ENCODE assay signal across 17 mouse cellular contexts in genomic region chr7:143636674-143637073, GRCm38 (mm10). TPM values are rescaled to one million over a fixed set of nuclear protein-coding genes. Genes with fewer than 3 reads are reported as not detected.
A peak's percentile ranks its signal among the peaks of the same experiment; 100 is the strongest.
DNase-seq lines count a peak whose midpoint lies in the region; ATAC-seq lines count a peak whose summit lies in the region.
"Had no signal": no experiment of that assay in that cellular context is flagged by ENCODE, and none has a peak within 500 bp of the region (broad histone marks: within the 10 kb centered on the region; RNA-seq: fewer than 3 reads in every experiment).

No protein-coding gene starts in this region.

- peak; percentile 61 for DNase-seq in 3134 (ENCODE audit: extremely low read depth, insufficient read length, low spot score)
- DNase-seq in CD4-positive helper T cell, adult 2 months (ENCODE audit: low read depth, low spot score), result peak; percentile 54
- peak; percentile 77 for DNase-seq in ZHBTc4 (ENCODE audit: low read depth, low spot score)
- DNase-seq in thymus, postnatal 0 days (ENCODE audit: low spot score), result no peak
- no peak for DNase-seq in heart, adult 18-20 months
- DNase-seq: adrenal gland, adult 2 months; cerebellum, adult 2 months; cerebellum, postnatal 25 days; gastrocnemius, postnatal 25 days; kidney, postnatal 4 days; lung, postnatal 4 days; right cerebral cortex, postnatal 14 days; thymus, postnatal 14 days had no signal

- peak; percentile 53 for ATAC-seq in monocyte, adult 5-6 weeks (replicated peaks; ENCODE audit: insufficient number of reproducible peaks, low FRiP score, low TSS enrichment, poor library complexity, severe bottlenecking)
- ATAC-seq in cerebellum, adult (ENCODE audit: insufficient number of reproducible peaks, low FRiP score, low TSS enrichment), result no peak
- ATAC-seq: intestine, embryonic 15.5 days had no signal

RNA-seq across cellular contexts. Expression of gene Tnfrsf26, which starts 8.2 kb away (rescaled TPM):
- total RNA-seq in monocyte, adult 5-6 weeks (2017), result 4.9 to 8.9 TPM (median 8.1 TPM) in 3 replicates
- 10.5 and 11.3 TPM in 2 replicates for polyA plus RNA-seq in thymus, postnatal 0 days (2015; fragmentation: Nextera tagmentation; extraction: Ambion mirVana)
- under 1 TPM; 0.50 to 0.80 TPM for total RNA-seq in heart, adult 18-20 months (2021)
- total RNA-seq: left cerebral cortex, adult 2 months had no signal

RNA-seq across cellular contexts. Expression of gene Tnfrsf22, which starts 12.8 kb away (rescaled TPM):
- total RNA-seq in monocyte, adult 5-6 weeks (2017), result 0.57 to 1.9 TPM (median 0.68 TPM) in 3 replicates
- 3.5 and 3.7 TPM in 2 replicates for polyA plus RNA-seq in thymus, postnatal 0 days (2015; fragmentation: Nextera tagmentation; extraction: Ambion mirVana)
- total RNA-seq in heart, adult 18-20 months (2021), result 1 to 10 TPM; 2.7 to 3.3 TPM

RNA-seq across cellular contexts. Expression of gene Cars, which starts 36.8 kb away (rescaled TPM):
- 19.9 to 54.1 TPM (median 40.4 TPM) in 3 replicates for total RNA-seq in monocyte, adult 5-6 weeks (2017)
- 40.3 and 42.9 TPM in 2 replicates for polyA plus RNA-seq in thymus, postnatal 0 days (2015; fragmentation: Nextera tagmentation; extraction: Ambion mirVana)
- total RNA-seq in heart, adult 18-20 months (2021), result 10 to 100 TPM; 20.4 to 20.6 TPM

RNA-seq across cellular contexts. Expression of gene Tnfrsf23, which starts 49.0 kb away (rescaled TPM):
- 0.58 to 1.1 TPM in 2 of 3 replicates, not detected in the other for total RNA-seq in monocyte, adult 5-6 weeks (2017)
- polyA plus RNA-seq in thymus, postnatal 0 days (2015; fragmentation: Nextera tagmentation; extraction: Ambion mirVana), result 1.9 and 2.4 TPM in 2 replicates
- total RNA-seq in heart, adult 18-20 months (2021), result 1 to 10 TPM; 3.2 to 5.1 TPM

Comparison
In these comparisons a context has a peak if more than half of its experiments do, and no peak if none do; other contexts are left out.
1. DNase-seq: peak in 3134 (single experiment), CD4-positive helper T cell, adult 2 months (single experiment) and ZHBTc4 (single experiment); none in thymus, postnatal 0 days (single experiment) and heart, adult 18-20 months (0 of 2).